Mouse (Mus musculus): Measurements from ENCODE around the gene Aff1. TPM values are rescaled to one million over a fixed set of nuclear protein-coding genes. Genes with fewer than 3 reads are reported as not detected.
A peak's percentile ranks its signal among the peaks of the same experiment; 100 is the strongest.

Aff1 gene
- polyA plus RNA-seq, 1 experiment = 12.9 TPM

GRCm38 (mm10) chr5:103729225-103729624, 37.1 kb downstream of the Aff1 start:
- TF ChIP-seq TAL1 (IDR thresholded peaks at IDR 0.05; ENCODE audit: low read length) (no peak), GATA1 (IDR thresholded peaks at IDR 0.05; ENCODE audit: low read length) (no peak)
- Histone ChIP-seq H3K4me1 (ENCODE audit: control insufficient read depth) (peaks cover 41% of the 10 kb centered on the region), H3K9me3 (ENCODE audit: control insufficient read depth, low read length) (no peaks in the 10 kb centered on the region)

DNA sequence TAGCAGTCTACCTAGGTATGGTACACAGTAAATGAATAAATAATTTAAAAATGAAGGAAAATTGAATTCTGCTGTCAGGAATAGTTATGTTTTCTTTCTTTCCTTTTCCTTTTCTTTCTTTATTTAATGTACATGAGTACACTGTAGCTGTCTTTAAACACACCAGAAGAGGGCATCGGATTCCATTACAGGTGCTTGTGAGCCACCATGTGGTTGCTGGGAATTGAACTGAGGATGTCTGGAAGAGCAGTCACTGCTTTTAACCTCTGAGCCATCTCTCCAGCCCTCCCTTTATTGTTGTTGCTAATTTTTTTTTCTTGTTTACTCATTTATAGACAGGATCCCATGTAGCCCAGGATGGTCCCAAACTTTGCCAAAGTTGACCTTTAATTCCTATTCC, 38.0 kb downstream of the Aff1 start:
- H3K4me1 ChIP-seq (ENCODE audit: control insufficient read depth) = peaks cover 50% of the 10 kb centered on the region
- H3K4me3 ChIP-seq (replicated peaks) = no peak overlapping the region
- TF ChIP-seq TAL1 (IDR thresholded peaks at IDR 0.05; ENCODE audit: low read length) = no peak
- no peak for TF ChIP-seq GATA1 (IDR thresholded peaks at IDR 0.05; ENCODE audit: low read length)
- no peaks in the 10 kb centered on the region for H3K36me3 ChIP-seq (ENCODE audit: control insufficient read depth)
- peaks cover 21% of the 10 kb centered on the region for H3K27me3 ChIP-seq (ENCODE audit: control insufficient read depth)
- no peaks in the 10 kb centered on the region for H3K9me3 ChIP-seq (ENCODE audit: control insufficient read depth, low read length)

More at GRCm38 (mm10) chr5:103729225-103729624, 37.1 kb downstream of the Aff1 start:
- Histone ChIP-seq H3K4me3 (replicated peaks) (no peak overlapping the region), H3K27me3 (ENCODE audit: control insufficient read depth) (peaks cover 30% of the 10 kb centered on the region), H3K36me3 (ENCODE audit: control insufficient read depth) (no peaks in the 10 kb centered on the region)

DNA sequence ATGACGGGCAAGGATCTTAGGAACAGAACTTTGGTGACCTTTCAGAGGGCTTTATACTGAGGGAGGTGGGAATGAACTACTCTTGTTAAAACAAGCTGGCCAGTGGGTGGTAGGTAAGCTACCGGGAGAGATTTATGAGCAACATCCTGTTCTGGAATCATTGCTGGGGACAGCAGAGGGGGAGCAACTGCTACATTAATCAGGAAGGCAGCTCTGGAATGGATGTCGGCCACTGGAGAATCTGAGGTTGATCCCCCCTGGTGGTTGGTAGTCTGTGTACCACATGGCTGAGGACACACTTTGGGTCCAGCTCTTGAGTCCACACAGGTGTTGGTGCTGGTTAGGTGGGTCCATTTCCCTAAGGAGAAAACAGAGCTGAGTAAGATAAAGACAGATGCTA, 38.6 kb downstream of the Aff1 start:
- H3K27me3 ChIP-seq (ENCODE audit: control insufficient read depth) = peaks cover 16% of the 10 kb centered on the region
- no peaks in the 10 kb centered on the region for H3K9me3 ChIP-seq (ENCODE audit: control insufficient read depth, low read length)
- TF ChIP-seq TAL1 (IDR thresholded peaks at IDR 0.05; ENCODE audit: low read length) (no peak), GATA1 (IDR thresholded peaks at IDR 0.05; ENCODE audit: low read length) (no peak)
- H3K36me3 ChIP-seq (ENCODE audit: control insufficient read depth) = no peaks in the 10 kb centered on the region
- H3K4me3 ChIP-seq (replicated peaks) = no peak overlapping the region
- H3K4me1 ChIP-seq (ENCODE audit: control insufficient read depth) = peaks cover 54% of the 10 kb centered on the region

GRCm38 (mm10) chr5:103732581-103732980, 40.4 kb downstream of the Aff1 start:
- no peak for TF ChIP-seq GATA1 (IDR thresholded peaks at IDR 0.05; ENCODE audit: low read length)
- TF ChIP-seq TAL1 (IDR thresholded peaks at IDR 0.05; ENCODE audit: low read length) = no peak
- no peak overlapping the region for H3K4me3 ChIP-seq (replicated peaks)
- peaks cover 68% of the 10 kb centered on the region for H3K4me1 ChIP-seq (ENCODE audit: control insufficient read depth)
- H3K9me3 ChIP-seq (ENCODE audit: control insufficient read depth, low read length) = no peaks in the 10 kb centered on the region
- H3K27me3 ChIP-seq (ENCODE audit: control insufficient read depth) = peaks cover 9% of the 10 kb centered on the region
- no peaks in the 10 kb centered on the region for H3K36me3 ChIP-seq (ENCODE audit: control insufficient read depth)

DNA sequence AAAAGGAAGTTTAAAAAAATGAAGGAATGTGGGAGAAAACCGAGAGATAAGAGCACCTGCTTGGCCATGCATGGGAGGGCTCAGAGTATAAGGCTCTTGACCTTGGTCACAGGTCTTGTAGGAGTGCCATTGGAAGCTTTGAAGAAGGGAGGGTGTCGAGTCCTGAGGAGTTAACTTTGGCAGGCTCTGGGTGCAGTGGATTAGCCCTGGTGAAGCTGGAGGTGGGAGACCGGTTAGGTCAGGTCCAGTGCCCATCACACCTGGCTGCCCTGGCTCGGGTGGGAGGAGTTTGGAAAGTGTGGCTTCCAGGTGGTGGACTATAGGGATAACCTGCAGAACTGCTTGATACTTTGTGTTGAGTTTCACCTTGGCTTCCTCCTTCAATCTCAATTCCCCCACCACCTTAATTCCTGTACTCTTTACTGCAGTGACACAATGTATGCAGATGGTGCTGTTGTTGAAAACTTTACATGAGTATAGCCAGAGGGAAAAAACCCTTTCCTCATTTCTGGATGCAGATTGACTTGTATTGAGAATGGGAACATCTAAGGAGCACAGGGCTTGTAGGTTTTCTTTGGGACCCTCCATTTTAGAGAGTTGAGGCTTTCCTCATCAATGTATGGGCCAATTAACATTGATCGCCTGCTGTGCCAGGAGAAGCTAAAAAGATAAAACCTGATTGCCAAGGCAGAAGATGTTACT, 43.4 kb downstream of the Aff1 start:
- H3K4me3 ChIP-seq (replicated peaks) = no peak overlapping the region
- H3K27me3 ChIP-seq (ENCODE audit: control insufficient read depth) = 0 out of 2 replicates have a peak, but pooled peaks cover 2% of the 10 kb centered on the region
- peaks cover 86% of the 10 kb centered on the region for H3K4me1 ChIP-seq (ENCODE audit: control insufficient read depth)
- H3K9me3 ChIP-seq (ENCODE audit: control insufficient read depth, low read length) = no peaks in the 10 kb centered on the region
- no peaks in the 10 kb centered on the region for H3K36me3 ChIP-seq (ENCODE audit: control insufficient read depth)
- TF ChIP-seq TAL1 (IDR thresholded peaks at IDR 0.05; ENCODE audit: low read length) = no peak
- TF ChIP-seq GATA1 (IDR thresholded peaks at IDR 0.05; ENCODE audit: low read length) = no peak

- TF ChIP-seq TAL1 (IDR thresholded peaks at IDR 0.05; ENCODE audit: low read length) (no peak), GATA1 (IDR thresholded peaks at IDR 0.05; ENCODE audit: low read length) (no peak)
- Histone ChIP-seq H3K4me1 (ENCODE audit: control insufficient read depth) (peaks cover 86% of the 10 kb centered on the region), H3K27me3 (ENCODE audit: control insufficient read depth) (no peaks in the 10 kb centered on the region), H3K4me3 (replicated peaks) (peak overlapping the region; percentile 58), H3K9me3 (ENCODE audit: control insufficient read depth, low read length) (no peaks in the 10 kb centered on the region), H3K36me3 (ENCODE audit: control insufficient read depth) (no peaks in the 10 kb centered on the region; the same call in 1 of the 2 replicates)
These were observed 44.5 kb downstream of the Aff1 start for GRCm38 (mm10) chr5:103736553-103737207.

GRCm38 (mm10) chr5:103737208-103738066, 45.3 kb downstream of the Aff1 start:
- H3K36me3 ChIP-seq (ENCODE audit: control insufficient read depth) = no peaks in the 10 kb centered on the region; the same call in 1 of the 2 replicates
- H3K9me3 ChIP-seq (ENCODE audit: control insufficient read depth, low read length) = no peaks in the 10 kb centered on the region
- peaks cover 89% of the 10 kb centered on the region for H3K4me1 ChIP-seq (ENCODE audit: control insufficient read depth)
- TF ChIP-seq TAL1 (IDR thresholded peaks at IDR 0.05; ENCODE audit: low read length) (peak; percentile 98), GATA1 (IDR thresholded peaks at IDR 0.05; ENCODE audit: low read length) (peak; percentile 93)
- H3K4me3 ChIP-seq (replicated peaks) = peak overlapping the region; percentile 58
- no peaks in the 10 kb centered on the region for H3K27me3 ChIP-seq (ENCODE audit: control insufficient read depth)

DNA sequence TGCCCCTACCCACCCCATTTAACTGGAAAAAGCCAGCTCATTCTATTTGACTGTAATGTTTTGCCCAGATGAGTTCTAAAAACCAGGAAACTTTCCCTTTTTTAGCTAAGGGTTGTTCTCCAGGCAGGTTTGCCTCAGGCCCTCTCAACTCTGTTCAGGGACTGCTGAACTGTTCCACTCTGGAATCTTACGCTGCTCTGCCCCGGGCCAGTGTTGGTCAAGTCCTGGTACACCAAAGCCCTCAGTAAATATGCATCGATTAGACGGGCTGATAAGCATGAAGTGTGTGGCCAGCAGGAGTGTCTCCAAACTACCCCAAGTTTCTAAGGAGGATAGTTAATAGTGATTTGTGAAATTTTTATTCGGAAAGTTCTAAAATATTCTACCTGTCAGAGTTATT, 46.3 kb downstream of the Aff1 start:
- Histone ChIP-seq H3K4me3 (replicated peaks) (peak overlapping the region; percentile 58), H3K27me3 (ENCODE audit: control insufficient read depth) (no peaks in the 10 kb centered on the region), H3K9me3 (ENCODE audit: control insufficient read depth, low read length) (no peaks in the 10 kb centered on the region), H3K4me1 (ENCODE audit: control insufficient read depth) (peaks cover 94% of the 10 kb centered on the region), H3K36me3 (ENCODE audit: control insufficient read depth) (peaks cover 2% of the 10 kb centered on the region; the same call in 1 of the 2 replicates)
- TF ChIP-seq TAL1 (IDR thresholded peaks at IDR 0.05; ENCODE audit: low read length) (no peak), GATA1 (IDR thresholded peaks at IDR 0.05; ENCODE audit: low read length) (peak; percentile 50)
